Mouse (Mus musculus) kidney, adult 2 months (tissue): ENCODE measurements around the gene Slc16a9. TPM values are rescaled to one million over a fixed set of nuclear protein-coding genes. Genes with fewer than 3 reads are reported as not detected.

Experiments used
- DNase-seq: peaks from one replicate; pipeline ENCODE4 v3.0.0; 2021
- H3K27ac ChIP-seq: fragments of 200-500 bp; 2 replicates; pipeline ENCODE4 v1.5.1; 2012; ENCODE audit warnings: low read depth, low read length, control low read depth, inconsistent platforms; ENCODE audit not compliant: insufficient read depth
- H3K27me3 ChIP-seq: fragments of 200-500 bp; replicated peaks from 2 replicates; pipeline ENCODE4 v1.6.1; 2012; ENCODE audit warnings: mild to moderate bottlenecking, moderate library complexity, low read length, inconsistent platforms; ENCODE audit not compliant: control insufficient read depth, insufficient read depth
- H3K36me3 ChIP-seq: fragments of 200-500 bp; 2 replicates; pipeline ENCODE4 v1.6.1; 2012; ENCODE audit warnings: mild to moderate bottlenecking, moderate library complexity, low read length, inconsistent platforms; ENCODE audit not compliant: control insufficient read depth, insufficient read depth
- H3K4me1 ChIP-seq: fragments of 200-500 bp; 2 replicates; pipeline ENCODE4 v1.6.1; 2011; ENCODE audit warnings: low read length; ENCODE audit not compliant: control insufficient read depth, insufficient read depth
- H3K4me3 ChIP-seq: fragments of 200-500 bp; 2 replicates; pipeline ENCODE4 v1.5.1; 2011; ENCODE audit warnings: mild to moderate bottlenecking, low read depth, low read length, control low read depth; ENCODE audit not compliant: insufficient read depth
- CTCF ChIP-seq: fragments of 200-500 bp; conservative IDR thresholded peaks from 2 replicates; pipeline ENCODE4 v1.5.1; 2011; ENCODE audit warnings: low read depth, mild to moderate bottlenecking, control low read depth, low read length, moderate library complexity, mixed read lengths; ENCODE audit not compliant: insufficient read depth, insufficient read length
- POLR2A ChIP-seq: fragments of 200-500 bp; IDR thresholded peaks from one replicate; pipeline ENCODE4 v1.6.1; 2011; ENCODE audit warnings: low read depth, low read length, control low read depth
- WGBS: fragments of 180-500 bp; shearing (Covaris S2); methylation state at CpG from one replicate; pipeline ENCODE4 v1.1.7; 2018; 5-methylcytosine and 5-hydroxymethylcytosine counted together
- polyA plus RNA-seq: library from polyadenylated mRNA; depleted of rRNA; stranded (reverse); fragments of >200 nt; gene quantifications from 2 replicates; pipeline ENCODE4 v1.2.3, GENCODE M21; 2012; rRNA removed

The Slc16a9 gene
- polyA plus RNA-seq, 1 experiment: 68.9 TPM

GRCm38 (mm10) chr10:70318630-70319029 lies 73.7 kb downstream of the Slc16a9 start:
- H3K4me3 ChIP-seq: no peak overlapping the region
- DNase-seq: peak; percentile 80
- H3K4me1 ChIP-seq: no peaks in the 10 kb centered on the region; the same call in 1 of the 2 replicates
- WGBS: 2% methylated on average over 3 of the region's 3 CpGs
- TF ChIP-seq POLR2A (no peak), CTCF (peak; percentile 48)
- H3K27ac ChIP-seq: peak overlapping the region; percentile 29; the same call in 1 of the 2 replicates
- no peaks in the 10 kb centered on the region for H3K36me3 ChIP-seq
- no peaks in the 10 kb centered on the region for H3K27me3 ChIP-seq

GRCm38 (mm10) chr10:70325518-70325917 lies 80.6 kb downstream of the Slc16a9 start:
- H3K36me3 ChIP-seq: no peaks in the 10 kb centered on the region
- no peaks in the 10 kb centered on the region for H3K4me1 ChIP-seq
- H3K4me3 ChIP-seq: no peak overlapping the region
- no peaks in the 10 kb centered on the region for H3K27me3 ChIP-seq
- no peak for DNase-seq
- 52% methylated on average over 2 of the region's 2 CpGs for WGBS
- no peak for TF ChIP-seq POLR2A
- TF ChIP-seq CTCF: no peak
- no peak overlapping the region for H3K27ac ChIP-seq

- no peak for DNase-seq
- TF ChIP-seq CTCF (no peak), POLR2A (no peak)
- Histone ChIP-seq H3K4me3 (no peak overlapping the region), H3K36me3 (no peaks in the 10 kb centered on the region), H3K27me3 (no peaks in the 10 kb centered on the region), H3K27ac (no peak overlapping the region), H3K4me1 (no peaks in the 10 kb centered on the region)
- WGBS: 89% methylated on average over 6 of the region's 6 CpGs
Observed at GRCm38 (mm10) chr10:70327331-70327730, 82.4 kb downstream of the Slc16a9 start.

DNA sequence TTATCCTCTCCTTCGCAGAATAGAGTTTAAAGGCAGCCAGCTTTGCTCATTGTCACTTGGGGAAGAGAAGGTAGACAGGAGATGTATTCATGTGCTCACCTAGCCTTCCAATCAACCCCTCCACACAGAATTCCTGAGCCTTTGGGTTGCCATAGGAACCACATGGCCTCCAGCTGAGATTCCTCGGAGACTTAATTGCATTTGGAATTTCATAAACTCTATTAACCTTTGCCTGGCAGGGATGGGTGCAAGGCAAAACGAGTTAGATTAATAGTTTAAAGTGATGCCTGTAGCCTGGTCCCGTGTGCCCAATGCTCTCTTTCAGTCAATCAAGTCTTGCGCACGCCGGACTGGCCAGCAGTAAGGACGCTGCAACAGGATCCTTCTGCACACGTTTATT lies 83.2 kb downstream of the Slc16a9 start:
- Histone ChIP-seq H3K4me1 (no peaks in the 10 kb centered on the region), H3K27ac (no peak overlapping the region), H3K36me3 (no peaks in the 10 kb centered on the region), H3K4me3 (no peak overlapping the region), H3K27me3 (no peaks in the 10 kb centered on the region)
- WGBS: 63% methylated on average over 9 of the region's 9 CpGs
- TF ChIP-seq POLR2A (no peak), CTCF (no peak)
- DNase-seq: peak; percentile 29

Other genes with a start within 250 kb of the Slc16a9 start
- 33.9 and 37.0 TPM in 2 replicates for gene Ccdc6, start 148.0 kb upstream of the Slc16a9 start, polyA plus RNA-seq
- gene Mrln, start 40.4 kb upstream of the Slc16a9 start, polyA plus RNA-seq: 1.0 and 2.5 TPM in 2 replicates
- gene Fam13c, start 195.4 kb downstream of the Slc16a9 start, polyA plus RNA-seq: 1.1 and 1.5 TPM in 2 replicates